Mouse (Mus musculus) kidney, embryonic 16.5 days (tissue): ENCODE results near the gene Adam4. TPM values are rescaled to one million over a fixed set of nuclear protein-coding genes. Genes with fewer than 3 reads are reported as not detected.
"Not testable (repeated sequence)": the region's sequence is repeated elsewhere in the genome, so short reads cannot be mapped to it uniquely, and the experiment has no call there.

Source experiments
- ATAC-seq: fragments of 200-750 bp; cut with Nextera tagmentation; 2 replicates; pipeline ENCODE4 v1.8.0; 2017; ENCODE audit warnings: moderate TSS enrichment; ENCODE audit not compliant: low FRiP score, low TSS enrichment
- H3K27ac ChIP-seq: fragments of 300-500 bp; sonication (generic); 2 replicates; pipeline ENCODE4 v1.5.1; 2014; ENCODE audit warnings: low read length
- H3K27me3 ChIP-seq: fragments of 300-500 bp; sonication (generic); 2 replicates; pipeline ENCODE4 v1.6.1; 2014; ENCODE audit warnings: low read length, control low read depth, mixed read lengths; ENCODE audit not compliant: insufficient read depth
- H3K36me3 ChIP-seq: fragments of 300-500 bp; sonication (generic); 2 replicates; pipeline ENCODE4 v1.6.1; 2014; ENCODE audit warnings: low read length, control low read depth, mixed read lengths; ENCODE audit not compliant: insufficient read depth
- H3K4me1 ChIP-seq: fragments of 300-500 bp; sonication (generic); 2 replicates; pipeline ENCODE4 v1.6.1; 2014; ENCODE audit warnings: low read length, control low read depth, mixed read lengths; ENCODE audit not compliant: insufficient read depth
- H3K4me2 ChIP-seq: fragments of 300-500 bp; sonication (generic); replicated peaks from 2 replicates; pipeline ENCODE4 v1.6.1; 2014; ENCODE audit warnings: low read depth, low read length
- H3K4me3 ChIP-seq: fragments of 300-500 bp; sonication (generic); 2 replicates; pipeline ENCODE4 v1.5.1; 2014; ENCODE audit warnings: mild to moderate bottlenecking, low read length
- H3K9ac ChIP-seq: fragments of 300-500 bp; sonication (generic); replicated peaks from 2 replicates; pipeline ENCODE4 v1.6.1; 2014; ENCODE audit warnings: low read length
- H3K9me3 ChIP-seq: fragments of 300-500 bp; sonication (generic); 2 replicates; pipeline ENCODE4 v1.6.1; 2016; ENCODE audit warnings: low read length, control low read depth
- WGBS: fragments of 180-500 bp; shearing (Covaris S2); extraction: QIAGEN DNeasy Blood & Tissue Kit; methylation state at CpG from one replicate; pipeline ENCODE4 v1.1.7; 2014; 5-methylcytosine and 5-hydroxymethylcytosine counted together
- polyA plus RNA-seq: library from polyadenylated mRNA; unstranded; fragments of >200 nt; fragmentation: Nextera tagmentation; extraction: Ambion mirVana; gene quantifications from 2 replicates; pipeline ENCODE4 v1.2.1, GENCODE M21; 2015

Gene Adam4
- 0.36 and 0.81 TPM in 2 replicates for polyA plus RNA-seq

DNA sequence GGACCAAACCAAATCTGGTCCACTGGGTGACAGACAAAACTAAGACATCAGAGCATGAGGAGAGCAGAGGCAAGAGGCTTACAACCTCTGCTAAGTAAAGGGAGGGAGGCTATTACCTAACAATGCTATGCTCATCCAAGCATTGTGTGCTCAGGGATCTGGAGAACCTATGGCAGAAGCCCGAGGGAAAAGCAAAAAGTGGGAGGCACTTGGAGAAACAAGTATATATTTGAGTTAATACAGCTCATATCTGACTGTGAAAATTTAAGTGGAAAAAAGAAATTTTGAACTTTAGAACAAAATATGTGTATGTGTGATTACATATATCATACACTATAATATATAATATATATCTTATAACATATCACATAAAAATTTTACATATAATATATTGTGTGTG lies at the start of gene Adam4:
Gene Adam4, minus strand, starts transcription at position 101 of the 400 bp plus-strand sequence.
- Histone ChIP-seq H3K9me3 (peaks cover 26% of the 10 kb centered on the region), H3K27ac (no peak within 1 kb of the TSS), H3K9ac (no peak within 1 kb of the TSS), H3K4me3 (no peak within 1 kb of the TSS), H3K36me3 (peaks cover 28% of the 10 kb centered on the region; the same call in 1 of the 2 replicates), H3K27me3 (no peaks in the 10 kb centered on the region), H3K4me2 (no peak within 1 kb of the TSS), H3K4me1 (no peaks in the 10 kb centered on the region)
- ATAC-seq = no peak
- 85% methylated on average over 1 of the region's 1 CpGs for WGBS

GRCm38 (mm10) chr12:81459051-81459450 lies 37.3 kb upstream of the Adam4 start:
- not testable (repeated sequence) for H3K27ac ChIP-seq, H3K4me2 ChIP-seq, H3K27me3 ChIP-seq, H3K4me3 ChIP-seq, ATAC-seq, H3K4me1 ChIP-seq, H3K9ac ChIP-seq
- H3K9me3 ChIP-seq = peaks cover 18% of the 10 kb centered on the region
- 95% methylated on average over 7 of the region's 7 CpGs for WGBS
- peaks cover 11% of the 10 kb centered on the region; the same call in 1 of the 2 replicates for H3K36me3 ChIP-seq

DNA sequence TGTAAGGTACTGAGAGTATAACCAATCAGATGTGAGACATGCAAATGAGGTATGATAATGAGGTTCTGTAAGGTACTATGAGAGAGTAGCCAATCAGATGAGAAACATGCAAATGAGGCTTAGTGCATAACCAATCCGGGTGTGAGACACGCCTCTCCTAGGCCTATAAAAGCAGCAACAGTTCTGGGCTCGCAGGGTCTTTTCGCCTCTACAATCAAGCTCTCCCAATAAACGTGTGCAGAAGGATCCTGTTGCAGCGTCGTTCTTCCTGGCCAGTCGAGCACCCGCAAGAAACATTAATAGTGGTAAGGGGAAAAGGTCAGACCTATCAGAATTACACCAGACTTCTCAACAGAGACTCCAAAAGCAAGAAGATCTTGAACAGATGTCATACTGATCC lies 17.2 kb upstream of the Adam4 start:
- H3K36me3 ChIP-seq, H3K9ac ChIP-seq, H3K27me3 ChIP-seq, H3K4me1 ChIP-seq, H3K4me3 ChIP-seq, H3K27ac ChIP-seq, H3K4me2 ChIP-seq, H3K9me3 ChIP-seq, ATAC-seq: not testable (repeated sequence)
- WGBS = 87% methylated on average over 9 of the region's 9 CpGs

- H3K4me3 ChIP-seq, H3K9ac ChIP-seq, H3K27me3 ChIP-seq, H3K36me3 ChIP-seq, H3K4me1 ChIP-seq, ATAC-seq, H3K27ac ChIP-seq, H3K4me2 ChIP-seq: not testable (repeated sequence)
- WGBS = 57% methylated on average over 2 of the region's 2 CpGs
- peaks cover 10% of the 10 kb centered on the region for H3K9me3 ChIP-seq
Measured at GRCm38 (mm10) chr12:81434778-81435177, 13.0 kb upstream of the Adam4 start.

DNA sequence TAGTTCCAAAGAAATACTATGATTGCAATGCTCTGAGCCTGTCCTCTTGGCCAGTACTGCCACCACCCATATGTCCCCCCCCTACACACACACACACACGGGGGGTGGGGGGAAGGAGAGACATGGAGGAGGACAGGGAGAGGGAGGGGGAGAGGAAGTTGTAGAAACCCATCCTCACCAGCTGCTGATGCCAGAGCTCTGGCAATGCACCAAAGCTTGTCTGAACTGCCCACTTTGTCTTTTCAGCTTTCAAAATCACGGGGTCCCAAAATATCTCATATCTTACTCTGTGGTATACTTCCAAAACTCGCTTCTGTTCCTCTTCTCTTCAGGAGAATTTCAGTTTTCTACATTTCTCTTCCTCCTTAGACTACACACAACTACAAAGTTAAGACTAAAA lies 8.5 kb downstream of the Adam4 start:
- Histone ChIP-seq H3K4me2 (no peak overlapping the region), H3K27ac (no peak overlapping the region), H3K9me3 (no peaks in the 10 kb centered on the region), H3K36me3 (no peaks in the 10 kb centered on the region), H3K27me3 (no peaks in the 10 kb centered on the region), H3K4me1 (no peaks in the 10 kb centered on the region), H3K9ac (no peak overlapping the region), H3K4me3 (no peak overlapping the region)
- ATAC-seq = no peak
- WGBS = 88% methylated on average over 3 of the region's 3 CpGs

DNA sequence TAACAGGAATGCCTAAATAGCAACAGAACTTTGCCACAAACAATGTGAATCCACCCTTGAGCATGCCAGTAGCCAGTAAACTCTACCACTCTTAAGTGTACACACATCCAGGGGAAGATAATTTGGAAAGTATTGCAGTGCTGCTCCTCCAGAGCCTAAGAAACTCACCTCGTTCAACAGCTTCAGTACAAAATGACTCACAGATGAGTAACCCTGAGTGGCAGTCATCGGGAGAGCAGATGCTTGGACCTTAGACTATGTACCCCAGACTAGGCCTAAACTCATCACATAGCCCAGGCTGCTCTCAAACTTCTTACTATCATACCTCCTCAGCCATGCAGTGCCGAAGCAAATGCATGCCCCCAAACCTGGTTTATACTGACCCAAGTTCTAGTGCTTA lies 12.8 kb downstream of the Adam4 start:
- H3K4me1 ChIP-seq = no peaks in the 10 kb centered on the region
- WGBS = 92% methylated on average over 3 of the region's 3 CpGs
- H3K27me3 ChIP-seq = no peaks in the 10 kb centered on the region
- no peaks in the 10 kb centered on the region for H3K36me3 ChIP-seq
- H3K9ac ChIP-seq = no peak overlapping the region
- no peak overlapping the region for H3K4me3 ChIP-seq
- H3K4me2 ChIP-seq = no peak overlapping the region
- ATAC-seq = no peak
- H3K27ac ChIP-seq = no peak overlapping the region
- H3K9me3 ChIP-seq = no peaks in the 10 kb centered on the region

DNA sequence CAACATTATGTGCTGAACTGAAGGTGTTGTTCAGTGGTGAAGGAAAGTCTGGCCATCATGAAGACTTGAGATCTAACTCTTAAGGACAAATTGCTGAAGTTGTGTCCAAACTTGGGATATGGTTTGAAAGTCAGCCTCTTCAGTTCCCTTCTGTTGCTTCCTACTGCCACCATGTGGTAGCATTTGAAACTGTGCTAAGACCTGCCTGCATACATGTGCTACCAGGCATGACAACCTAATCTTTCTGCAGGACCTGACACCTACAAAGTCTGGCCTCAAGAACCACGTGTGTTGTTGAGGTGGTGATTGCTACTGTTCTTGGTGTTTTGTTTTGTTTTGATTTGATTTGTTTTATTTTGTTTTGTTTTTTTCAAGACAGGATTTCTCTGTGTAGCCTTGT lies 19.6 kb downstream of the Adam4 start:
- no peaks in the 10 kb centered on the region for H3K36me3 ChIP-seq
- no peaks in the 10 kb centered on the region for H3K4me1 ChIP-seq
- no peaks in the 10 kb centered on the region for H3K9me3 ChIP-seq
- no peak overlapping the region for H3K4me3 ChIP-seq
- WGBS = 20% methylated on average over 1 of the region's 1 CpGs
- H3K27me3 ChIP-seq = no peaks in the 10 kb centered on the region
- no peak overlapping the region for H3K4me2 ChIP-seq
- 0 out of 2 replicates have a peak, but pooled peaks have one; percentile 51 for ATAC-seq
- no peak overlapping the region for H3K9ac ChIP-seq
- no peak overlapping the region for H3K27ac ChIP-seq

DNA sequence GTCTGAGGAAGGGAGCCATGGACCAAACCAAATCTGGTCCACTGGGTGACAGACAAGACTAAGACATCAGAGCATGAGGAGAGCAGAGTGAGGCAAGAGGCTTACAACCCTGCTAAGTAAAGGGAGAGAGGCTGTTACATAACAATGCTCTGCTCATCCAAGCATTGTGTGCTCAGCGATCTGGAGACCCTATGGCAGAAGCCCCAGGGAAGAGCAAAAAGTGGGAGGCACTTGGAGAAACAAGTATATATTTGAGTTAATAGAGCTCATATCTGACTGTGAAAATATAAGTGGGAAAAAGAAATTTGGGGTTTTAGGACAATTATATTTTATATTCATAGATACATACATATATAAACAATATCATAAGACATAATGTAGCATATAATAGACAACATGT lies 42.4 kb downstream of the Adam4 start, which contains the start of gene Gm4787:
Gene Gm4787, minus strand, starts transcription at position 101 of the 400 bp plus-strand sequence.
- H3K9ac ChIP-seq, H3K4me1 ChIP-seq, ATAC-seq, H3K4me3 ChIP-seq, H3K9me3 ChIP-seq, H3K27me3 ChIP-seq, H3K4me2 ChIP-seq, H3K27ac ChIP-seq, H3K36me3 ChIP-seq: not testable (repeated sequence)
- WGBS = 67% methylated on average over 1 of the region's 1 CpGs

Other genes starting within 250 kb of the Adam4 start
- 0.27 and 0.42 TPM in 2 replicates for gene Slc8a3, start 88.8 kb downstream of the Adam4 start, polyA plus RNA-seq
- 0.24 and 0.29 TPM in 2 replicates for gene Gm4787, start 42.5 kb downstream of the Adam4 start, polyA plus RNA-seq
- 113 and 124 TPM in 2 replicates for gene Cox16, start 63.2 kb upstream of the Adam4 start, polyA plus RNA-seq
- gene Gm20498, start 111.0 kb upstream of the Adam4 start, polyA plus RNA-seq = 29.4 and 35.0 TPM in 2 replicates
- gene Synj2bp, start 111.0 kb upstream of the Adam4 start, polyA plus RNA-seq = 43.6 and 45.5 TPM in 2 replicates
- gene Adam21, start 146.5 kb upstream of the Adam4 start, polyA plus RNA-seq = 0.15 and 0.39 TPM in 2 replicates
- gene Med6, start 173.1 kb upstream of the Adam4 start, polyA plus RNA-seq = 60.8 and 63.9 TPM in 2 replicates
- gene Ttc9, start 209.3 kb upstream of the Adam4 start, polyA plus RNA-seq = 1.0 and 1.8 TPM in 2 replicates